Mouse (Mus musculus) heart, adult 2 months (tissue): ENCODE measurements around the gene Gm4131.

Experiments
- CTCF ChIP-seq: fragments of 200-600 bp; IDR thresholded peaks from 2 replicates; pipeline ENCODE4 v1.8.1; 2022; ENCODE audit warnings: antibody characterized with exemption, mild to moderate bottlenecking, moderate library complexity
- POLR2A ChIP-seq: fragments of 200-500 bp; IDR thresholded peaks from 2 replicates; pipeline ENCODE4 v1.6.1; 2011; ENCODE audit warnings: mild to moderate bottlenecking, low read depth, low read length, control low read depth; ENCODE audit not compliant: insufficient read depth

DNA sequence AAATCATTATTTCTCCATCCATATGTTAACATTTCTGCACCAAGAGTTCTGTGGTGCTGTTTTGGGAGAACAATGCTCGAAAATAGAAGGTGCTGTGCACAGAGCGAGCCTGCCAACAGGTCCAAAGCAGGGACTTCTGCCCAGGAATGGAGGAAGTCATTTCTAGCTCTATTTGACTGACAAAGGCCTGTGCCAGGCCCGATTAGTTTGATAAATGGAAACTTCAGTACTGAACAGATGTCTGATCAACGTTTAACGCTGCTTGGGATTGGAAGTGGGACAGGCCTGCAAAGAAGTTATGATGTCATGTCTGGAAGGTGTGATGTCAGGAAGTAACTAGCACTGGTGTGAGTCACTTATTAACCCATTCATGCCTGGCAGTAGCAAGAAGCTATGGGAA lies 73.3 kb downstream of the Gm4131 start:
- TF ChIP-seq POLR2A (no peak), CTCF (no peak)
